Mouse (Mus musculus) yolk sac, embryonic 10.5 days (tissue): ENCODE results near the gene Slc5a4a.

Source experiments
- DNase-seq: peaks from one replicate; pipeline ENCODE4 v3.0.0-alpha.2; 2017; ENCODE audit warnings: low spot score

The Slc5a4a gene

GRCm38 (mm10) chr10:76218240-76218639, 71.0 kb downstream of the Slc5a4a start:
- DNase-seq = no peak

- DNase-seq = no peak
These were observed 78.7 kb downstream of the Slc5a4a start for GRCm38 (mm10) chr10:76225944-76226343.

GRCm38 (mm10) chr10:76229627-76230026, 82.4 kb downstream of the Slc5a4a start:
- no peak for DNase-seq

GRCm38 (mm10) chr10:76237341-76238225, 90.3 kb downstream of the Slc5a4a start, which contains the start of gene Prmt2:
Prmt2 (minus strand) TSS chr10:76237865.
- DNase-seq = peak; percentile 92
